Mouse (Mus musculus): Measurements from ENCODE around the gene Mpped1. TPM values are rescaled to one million over a fixed set of nuclear protein-coding genes. Genes with fewer than 3 reads are reported as not detected.

Mpped1 gene
- 1.1 and 2.8 TPM in 2 replicates for polyA plus RNA-seq (2012; rRNA removed)

DNA sequence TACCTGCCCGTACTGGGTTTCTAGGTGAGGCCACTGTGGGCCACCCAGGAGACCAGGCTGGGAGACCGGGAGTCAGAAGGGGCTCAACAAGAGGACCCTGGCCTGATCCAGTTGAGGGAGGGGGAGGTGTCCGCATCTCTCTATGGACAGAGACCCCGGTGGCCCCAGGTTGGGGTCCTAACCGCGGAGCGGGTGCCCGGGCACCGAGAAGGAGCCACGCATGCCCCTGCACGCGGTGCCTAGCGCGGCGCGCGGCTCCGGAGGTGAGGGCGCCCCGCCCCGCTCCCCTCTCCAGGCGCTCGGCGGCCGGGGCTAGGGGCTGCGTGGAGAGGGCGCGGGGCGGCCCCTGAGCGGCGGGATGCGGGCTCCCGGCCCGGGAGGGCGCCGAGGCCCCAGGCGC, at the start of gene Mpped1:
Gene Mpped1 (plus strand): TSS at position 81 of the 400 bp plus-strand sequence.

Other genes starting within 250 kb of the Mpped1 start
- 411 and 432 TPM in 2 replicates for gene Tspo, start 215.9 kb upstream of the Mpped1 start, polyA plus RNA-seq (2012; rRNA removed)
- gene Mcat, start 215.7 kb upstream of the Mpped1 start, polyA plus RNA-seq (2012; rRNA removed) = 44.7 and 74.2 TPM in 2 replicates
- 53.4 and 54.2 TPM in 2 replicates for gene Ttll12, start 184.3 kb upstream of the Mpped1 start, polyA plus RNA-seq (2012; rRNA removed)
- 27.4 and 29.4 TPM in 2 replicates for gene Scube1, start 54.4 kb upstream of the Mpped1 start, polyA plus RNA-seq (2012; rRNA removed)

Measured in ovary, adult 2 months (tissue).